Mouse (Mus musculus) c-Kit-positive CD71-positive TER-119-positive erythroid progenitor cells, embryonic 14.5 days (primary cell): ENCODE measurements around the gene Il1rn.

Experiments
- DNase-seq: peaks from one replicate; pipeline ENCODE4 v3.0.0-alpha.2; 2013; ENCODE audit warnings: low spot score

Gene Il1rn

GRCm38 (mm10) chr2:24336545-24336944 lies at the start of gene Il1rn:
TSS of gene Il1rn (plus strand) at chr2:24336853.
- DNase-seq: no peak

GRCm38 (mm10) chr2:24290896-24291295 lies 45.8 kb upstream of the Il1rn start, which contains the start of gene Il1f10:
TSS of gene Il1f10 (plus strand) at chr2:24291196.
- no peak for DNase-seq

DNA sequence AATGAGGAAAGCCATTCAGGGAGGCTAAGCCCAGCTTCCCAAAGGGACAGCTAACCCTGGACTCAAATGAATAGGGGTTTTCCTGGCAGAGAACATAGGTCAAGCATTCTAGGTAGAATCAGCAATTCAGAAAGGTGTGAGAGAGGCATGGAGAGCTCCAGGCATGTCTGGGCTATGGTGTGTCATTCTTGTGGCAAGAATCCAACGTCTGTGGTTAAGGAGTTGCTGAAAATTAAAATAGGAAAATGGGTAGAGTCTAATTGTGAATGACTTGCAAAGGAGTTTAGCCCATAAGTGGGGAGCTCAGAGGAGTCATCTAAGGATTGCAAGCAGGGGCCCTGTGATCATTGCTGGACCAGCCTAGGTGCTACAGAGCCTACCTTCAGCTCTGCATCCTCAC lies 42.0 kb upstream of the Il1rn start:
- DNase-seq: no peak

GRCm38 (mm10) chr2:24296837-24297236 lies 39.8 kb upstream of the Il1rn start:
- DNase-seq: peak; percentile 45

GRCm38 (mm10) chr2:24311302-24312001 lies 25.2 kb upstream of the Il1rn start:
- no peak for DNase-seq

DNA sequence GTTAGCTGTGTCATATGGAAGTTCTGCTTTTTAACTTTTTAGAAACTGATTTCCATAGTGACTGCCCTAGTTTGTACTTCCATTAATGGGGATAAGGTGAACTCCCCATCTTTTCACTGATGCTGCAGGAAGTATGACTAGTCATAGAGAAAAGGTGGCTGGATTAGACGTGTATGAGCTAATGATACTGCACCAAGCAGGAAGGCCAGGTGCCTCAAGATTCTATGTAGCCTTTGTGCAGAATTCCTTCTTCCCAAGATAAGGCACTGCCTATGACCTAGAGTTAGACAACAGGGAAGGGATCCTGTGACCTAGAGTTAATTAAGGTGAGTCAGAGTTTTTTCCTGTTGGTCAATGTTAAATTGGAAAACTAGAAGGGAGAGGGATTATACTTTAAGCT lies 19.7 kb upstream of the Il1rn start:
- no peak for DNase-seq

- DNase-seq: no peak
Measured at GRCm38 (mm10) chr2:24317919-24318598, 18.6 kb upstream of the Il1rn start.

DNA sequence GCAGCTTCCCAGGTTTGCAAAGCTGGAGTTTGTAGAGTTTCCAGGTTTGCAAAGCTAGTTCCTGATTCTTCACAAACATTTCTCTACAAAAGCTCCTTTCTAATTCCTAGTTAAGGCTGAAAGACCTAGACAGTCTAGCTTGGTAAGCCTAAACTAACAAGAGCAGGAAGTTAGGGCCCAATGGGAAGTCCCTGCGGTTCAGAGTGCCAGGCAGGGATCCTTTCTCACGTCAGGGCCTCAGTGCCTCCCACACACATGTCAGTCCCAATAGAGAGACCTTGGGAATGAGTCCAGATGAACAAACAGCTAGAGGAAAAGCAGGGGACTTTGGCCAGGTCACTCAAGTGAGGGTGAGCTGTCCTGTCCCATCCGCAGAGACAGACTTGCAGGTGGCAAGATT lies 1.3 kb upstream of the Il1rn start:
- DNase-seq: no peak

DNA sequence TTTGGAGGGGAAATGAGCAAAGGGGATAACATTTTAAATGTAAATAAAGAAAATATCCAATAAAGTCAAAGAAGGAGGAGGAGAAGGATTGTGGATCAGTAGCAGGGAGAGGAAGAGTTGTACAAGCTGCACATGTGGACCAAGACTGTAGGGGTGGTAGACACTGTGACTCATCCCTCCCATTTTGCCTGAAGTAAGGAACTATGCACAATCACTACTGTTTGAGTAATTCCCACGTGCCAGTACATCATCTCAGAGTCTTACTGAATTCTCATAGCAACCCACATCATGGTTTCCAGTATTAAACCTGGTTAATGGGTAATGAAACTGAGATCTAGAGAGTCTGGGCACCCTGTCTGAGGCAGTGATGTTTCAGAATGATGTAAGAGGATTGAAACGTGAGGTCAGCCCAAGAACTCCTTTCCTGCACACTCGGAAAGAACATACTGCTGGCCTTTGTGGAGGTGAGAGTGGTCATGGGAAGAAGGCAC lies 4.8 kb downstream of the Il1rn start:
- no peak for DNase-seq

GRCm38 (mm10) chr2:24344619-24345018 lies 8.0 kb downstream of the Il1rn start:
- DNase-seq: no peak

GRCm38 (mm10) chr2:24345056-24345455 lies 8.4 kb downstream of the Il1rn start:
- DNase-seq: no peak

DNA sequence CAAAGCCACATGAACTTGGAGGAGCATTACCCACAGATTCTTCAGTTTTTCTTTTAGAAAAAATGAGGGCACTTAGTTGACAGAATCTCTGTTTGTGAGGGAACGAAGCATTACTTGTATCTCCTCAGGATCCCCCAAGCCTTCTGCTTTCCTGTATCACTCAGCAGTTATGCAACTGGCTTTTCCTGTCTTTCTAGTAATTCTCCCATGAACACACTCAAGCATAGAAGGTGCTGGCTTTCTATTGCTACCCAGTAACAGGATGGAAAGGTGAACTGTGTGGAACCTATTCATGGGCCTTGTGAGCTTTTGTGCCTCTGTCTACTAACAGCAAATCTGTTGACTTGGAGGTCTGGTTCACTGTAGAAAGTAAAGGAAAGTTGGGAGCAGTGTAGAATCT lies 11.3 kb downstream of the Il1rn start:
- no peak for DNase-seq

GRCm38 (mm10) chr2:24351159-24351558 lies 14.5 kb downstream of the Il1rn start:
- DNase-seq: no peak

DNA sequence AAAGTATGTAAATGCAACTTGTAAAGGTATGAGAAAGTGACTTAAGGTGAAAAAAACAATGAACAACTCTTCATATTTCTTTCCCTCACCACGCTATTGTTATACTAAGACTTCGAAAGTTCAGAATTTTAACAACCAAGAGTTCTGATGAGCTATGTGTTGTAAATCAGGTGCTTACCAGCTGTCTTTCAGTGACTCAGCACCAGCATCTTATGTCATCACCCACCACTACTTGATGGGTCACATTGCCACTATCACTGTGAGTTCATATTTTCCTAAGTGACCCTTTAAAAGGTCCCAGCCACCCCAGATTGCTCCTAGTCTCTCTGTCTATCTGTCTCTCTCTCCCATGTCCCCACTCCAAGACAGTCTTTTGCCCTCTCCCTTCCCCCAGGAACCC lies 16.4 kb downstream of the Il1rn start:
- DNase-seq: no peak

DNA sequence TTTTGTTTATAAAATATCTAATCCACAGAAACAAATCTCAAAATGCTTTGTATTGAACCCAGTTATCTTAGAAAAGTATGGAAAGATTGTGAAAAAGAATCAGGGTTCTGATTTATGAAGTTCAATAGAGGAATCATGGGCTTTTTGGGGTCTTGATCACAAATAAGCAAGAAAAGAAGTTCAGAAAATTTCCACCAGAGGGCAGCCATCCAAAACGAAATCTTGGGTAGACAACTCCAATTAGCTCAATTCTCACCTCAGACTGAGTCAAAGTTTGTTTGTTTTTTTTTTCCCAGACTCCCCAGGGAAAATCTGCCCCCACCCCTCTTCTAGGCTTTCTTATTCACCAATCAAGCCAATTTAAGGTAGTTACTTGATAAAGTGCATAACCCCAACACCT lies 21.0 kb downstream of the Il1rn start:
- DNase-seq: peak; percentile 30

DNA sequence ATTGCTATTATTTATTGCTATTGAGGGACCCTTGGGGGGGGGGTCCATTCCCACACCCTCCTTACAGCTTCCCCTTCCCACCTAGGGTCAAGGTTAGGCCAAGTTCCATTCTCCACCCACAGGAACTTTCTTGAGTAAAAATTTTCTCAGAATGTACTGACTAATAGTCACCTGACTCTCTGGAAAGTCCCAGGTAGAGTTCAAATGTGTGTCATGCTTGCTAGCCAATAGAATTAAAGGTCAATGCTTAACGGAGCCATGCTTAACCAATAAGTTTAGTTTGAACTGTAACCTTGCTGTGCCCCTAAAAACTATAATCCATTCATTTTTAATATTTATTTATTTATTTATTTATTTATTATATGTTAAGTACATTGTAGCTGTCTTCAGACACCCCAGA lies 22.7 kb downstream of the Il1rn start:
- DNase-seq: no peak

DNA sequence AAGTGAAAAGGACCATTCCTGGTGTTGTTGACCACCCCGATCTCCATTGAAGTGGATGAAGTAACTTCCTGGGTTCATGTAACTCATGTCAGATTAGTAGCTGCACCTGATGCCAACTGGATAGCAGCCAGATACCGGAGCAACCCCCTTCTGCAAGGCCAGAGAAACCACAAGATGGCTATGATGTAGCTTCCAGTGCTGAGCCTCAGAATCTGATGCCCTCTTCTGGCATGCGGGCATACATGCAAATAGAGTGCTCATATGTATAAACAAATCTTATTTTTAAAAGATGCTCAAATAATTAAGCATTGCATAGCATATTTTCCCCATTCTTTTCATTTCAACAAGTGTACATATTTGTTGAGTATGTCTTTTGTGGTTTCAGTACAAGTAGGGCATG lies 27.2 kb downstream of the Il1rn start:
- DNase-seq: no peak

DNA sequence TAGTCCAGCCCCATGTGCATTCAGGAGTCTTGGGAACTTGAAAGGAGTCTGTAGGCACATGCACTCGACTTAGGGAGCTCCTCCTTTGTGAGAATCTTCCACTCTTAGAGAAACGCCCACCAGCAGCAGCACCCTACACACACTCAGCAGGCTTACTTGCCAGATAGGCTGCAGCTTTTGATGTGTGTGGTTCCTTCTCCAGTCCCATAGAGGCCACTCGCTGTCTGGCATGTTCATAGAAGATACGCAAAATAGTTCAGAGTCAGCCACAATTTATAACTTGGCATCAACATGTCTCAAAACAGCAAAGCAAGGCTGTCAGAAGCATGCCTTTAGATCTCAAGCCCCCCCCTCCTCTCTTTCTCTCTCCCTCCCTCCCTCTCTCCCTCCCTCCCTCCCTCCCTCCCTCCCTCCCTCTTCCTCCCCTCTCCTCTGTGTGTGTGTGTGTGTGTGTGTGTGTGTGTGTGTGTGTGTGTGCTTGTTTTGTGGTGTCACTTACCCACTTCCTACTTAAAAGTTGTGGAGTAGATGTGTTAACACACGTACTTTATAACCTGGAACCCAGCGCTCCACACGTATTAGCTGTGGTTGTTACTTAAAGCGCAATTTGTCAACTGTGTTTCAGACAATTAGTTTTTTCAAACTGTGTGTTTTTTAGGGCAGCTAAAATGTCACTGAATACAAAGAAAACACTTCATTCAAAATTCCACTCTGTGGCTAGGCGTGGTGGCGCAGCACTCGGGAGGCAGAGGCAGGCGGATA lies 29.7 kb downstream of the Il1rn start:
- DNase-seq: no peak

GRCm38 (mm10) chr2:24367030-24367894 lies 30.6 kb downstream of the Il1rn start, which contains the start of gene Psd4:
TSS of gene Psd4 (plus strand) at chr2:24367580.
- no peak for DNase-seq

- no peak for DNase-seq
Measured at GRCm38 (mm10) chr2:24367895-24368261, 31.2 kb downstream of the Il1rn start.

GRCm38 (mm10) chr2:24378747-24379450 lies 42.2 kb downstream of the Il1rn start:
- no peak for DNase-seq
